Mouse (Mus musculus) midbrain, embryonic 14.5 days (tissue): ENCODE measurements around the gene Asf1a. TPM values are rescaled to one million over a fixed set of nuclear protein-coding genes. Genes with fewer than 3 reads are reported as not detected.
"Not testable (repeated sequence)": the region's sequence is repeated elsewhere in the genome, so short reads cannot be mapped to it uniquely, and the experiment has no call there.

Experiments used
- ATAC-seq: fragments of 200-750 bp; cut with Nextera tagmentation; 2 replicates; pipeline ENCODE4 v1.8.0; 2017; ENCODE audit warnings: moderate number of reproducible peaks, moderate library complexity; ENCODE audit not compliant: low FRiP score, low TSS enrichment
- DNase-seq: peaks from one replicate; pipeline ENCODE4 v3.0.0-alpha.2; 2015
- H3K27ac ChIP-seq: fragments of 300-500 bp; sonication (generic); replicated peaks from 2 replicates; pipeline ENCODE4 v1.5.1; 2014; ENCODE audit warnings: mild to moderate bottlenecking, low read depth, low read length, moderate library complexity
- H3K27me3 ChIP-seq: fragments of 300-500 bp; sonication (generic); 2 replicates; pipeline ENCODE4 v1.6.1; 2014; ENCODE audit warnings: low read length, control low read depth, mixed read lengths; ENCODE audit not compliant: control insufficient read depth, insufficient read depth
- H3K36me3 ChIP-seq: fragments of 300-500 bp; sonication (generic); 2 replicates; pipeline ENCODE4 v1.6.1; 2014; ENCODE audit warnings: low read length, control low read depth; ENCODE audit not compliant: control insufficient read depth, insufficient read depth
- H3K4me1 ChIP-seq: fragments of 300-500 bp; sonication (generic); 2 replicates; pipeline ENCODE4 v1.6.1; 2014; ENCODE audit warnings: mild to moderate bottlenecking, antibody characterized with exemption, low read length, control low read depth; ENCODE audit not compliant: control insufficient read depth, insufficient read depth
- H3K4me2 ChIP-seq: fragments of 300-500 bp; sonication (generic); 2 replicates; pipeline ENCODE4 v1.6.1; 2014; ENCODE audit warnings: mild to moderate bottlenecking, low read length, moderate library complexity
- H3K4me3 ChIP-seq: fragments of 300-500 bp; sonication (generic); replicated peaks from 2 replicates; pipeline ENCODE4 v1.5.1; 2014; ENCODE audit warnings: low read depth, low read length
- H3K9ac ChIP-seq: fragments of 300-500 bp; sonication (generic); replicated peaks from 2 replicates; pipeline ENCODE4 v1.6.1; 2014; ENCODE audit warnings: mild to moderate bottlenecking, low read length, moderate library complexity
- H3K9me3 ChIP-seq: fragments of 300-500 bp; sonication (generic); 2 replicates; pipeline ENCODE4 v1.6.1; 2016; ENCODE audit warnings: low read length, control low read depth, mixed read lengths; ENCODE audit not compliant: control insufficient read depth
- WGBS: fragments of 180-500 bp; shearing (Covaris S2); extraction: QIAGEN DNeasy Blood & Tissue Kit; methylation state at CpG from one replicate; pipeline ENCODE4 v1.1.7; 2014; 5-methylcytosine and 5-hydroxymethylcytosine counted together
- polyA plus RNA-seq: library from polyadenylated mRNA; unstranded; fragments of >200 nt; fragmentation: Nextera tagmentation; extraction: Ambion mirVana; gene quantifications from 2 replicates; pipeline ENCODE4 v1.2.1, GENCODE M21; 2014

The Asf1a gene
- polyA plus RNA-seq, 1 experiment from 2014 or later, result 92.6 TPM

- Histone ChIP-seq H3K27me3 (no peaks in the 10 kb centered on the region), H3K9me3 (no peaks in the 10 kb centered on the region), H3K4me1 (no peaks in the 10 kb centered on the region), H3K27ac (peak overlapping the region; percentile 86), H3K4me3 (peak overlapping the region; percentile 75), H3K9ac (peak overlapping the region; percentile 58), H3K4me2 (peak overlapping the region; percentile 42), H3K36me3 (0 out of 2 replicates have a peak, but pooled peaks cover 5% of the 10 kb centered on the region)
- WGBS, result under 1% methylated on average over 67 of the region's 67 CpGs
- DNase-seq (peak; percentile 97), ATAC-seq (peak; percentile 82)
Measured at GRCm38 (mm10) chr10:53629247-53629917, 32.8 kb downstream of the Asf1a start.

- Histone ChIP-seq H3K4me1 (no peaks in the 10 kb centered on the region), H3K27ac (peak overlapping the region; percentile 86), H3K9ac (peak overlapping the region; percentile 58), H3K4me2 (peak overlapping the region; percentile 42), H3K9me3 (no peaks in the 10 kb centered on the region), H3K27me3 (no peaks in the 10 kb centered on the region), H3K4me3 (peak overlapping the region; percentile 75), H3K36me3 (0 out of 2 replicates have a peak, but pooled peaks cover 5% of the 10 kb centered on the region)
- under 1% methylated on average over 35 of the region's 35 CpGs for WGBS
- ATAC-seq, result peak; percentile 96
- DNase-seq, result peak; percentile 98
Measured at GRCm38 (mm10) chr10:53629918-53630250, 33.3 kb downstream of the Asf1a start.

- not testable (repeated sequence) for H3K4me1 ChIP-seq, H3K27me3 ChIP-seq, H3K36me3 ChIP-seq, ATAC-seq, H3K9me3 ChIP-seq, DNase-seq
- Histone ChIP-seq H3K4me3 (peak within 1 kb of the TSS; percentile 75), H3K4me2 (peak within 1 kb of the TSS; percentile 42), H3K9ac (peak within 1 kb of the TSS; percentile 58), H3K27ac (peak within 1 kb of the TSS; percentile 86)
- 54% methylated on average over 10 of the region's 10 CpGs for WGBS
Measured at GRCm38 (mm10) chr10:53630339-53630738, 33.8 kb downstream of the Asf1a start, which contains the start of gene Mcm9. TSS of gene Mcm9 (minus strand) at chr10:53630439.

GRCm38 (mm10) chr10:53634160-53634559, 37.6 kb downstream of the Asf1a start:
- 73% methylated on average over 10 of the region's 10 CpGs for WGBS
- Histone ChIP-seq H3K27ac (no peak overlapping the region), H3K4me3 (no peak overlapping the region), H3K9me3 (no peaks in the 10 kb centered on the region), H3K27me3 (no peaks in the 10 kb centered on the region), H3K36me3 (no peaks in the 10 kb centered on the region), H3K9ac (no peak overlapping the region), H3K4me2 (no peak overlapping the region), H3K4me1 (no peaks in the 10 kb centered on the region)
- DNase-seq (no peak), ATAC-seq (no peak)

- no peak overlapping the region for H3K9ac ChIP-seq
- no peaks in the 10 kb centered on the region for H3K27me3 ChIP-seq
- H3K9me3 ChIP-seq, result no peaks in the 10 kb centered on the region
- ATAC-seq (no peak), DNase-seq (no peak)
- H3K4me1 ChIP-seq, result no peaks in the 10 kb centered on the region
- WGBS, result 90% methylated on average over 13 of the region's 13 CpGs
- no peak overlapping the region for H3K4me3 ChIP-seq
- H3K36me3 ChIP-seq, result no peaks in the 10 kb centered on the region
- no peak overlapping the region for H3K4me2 ChIP-seq
- H3K27ac ChIP-seq, result no peak overlapping the region
Measured at GRCm38 (mm10) chr10:53635246-53635971, 38.9 kb downstream of the Asf1a start.

- no peaks in the 10 kb centered on the region for H3K4me1 ChIP-seq
- no peak overlapping the region for H3K4me3 ChIP-seq
- H3K9ac ChIP-seq, result no peak overlapping the region
- H3K27me3 ChIP-seq, result no peaks in the 10 kb centered on the region
- peak; percentile 85 for DNase-seq
- no peak overlapping the region for H3K4me2 ChIP-seq
- peak; percentile 72; the same call in 1 of the 2 replicates for ATAC-seq
- H3K9me3 ChIP-seq, result no peaks in the 10 kb centered on the region
- no peak overlapping the region for H3K27ac ChIP-seq
- H3K36me3 ChIP-seq, result no peaks in the 10 kb centered on the region
Measured at GRCm38 (mm10) chr10:53641507-53641906, 45.0 kb downstream of the Asf1a start.

GRCm38 (mm10) chr10:53650683-53651082, 54.1 kb downstream of the Asf1a start:
- Histone ChIP-seq H3K27ac (no peak overlapping the region), H3K4me2 (no peak overlapping the region), H3K4me3 (no peak overlapping the region), H3K36me3 (peaks cover 11% of the 10 kb centered on the region; the same call in 1 of the 2 replicates), H3K4me1 (no peaks in the 10 kb centered on the region), H3K9ac (no peak overlapping the region), H3K9me3 (no peaks in the 10 kb centered on the region), H3K27me3 (no peaks in the 10 kb centered on the region)
- DNase-seq (no peak), ATAC-seq (no peak)
- WGBS, result 81% methylated on average over 2 of the region's 2 CpGs

- H3K9ac ChIP-seq, H3K4me2 ChIP-seq, H3K4me1 ChIP-seq, H3K27me3 ChIP-seq, H3K4me3 ChIP-seq, DNase-seq, H3K9me3 ChIP-seq, H3K36me3 ChIP-seq, ATAC-seq, H3K27ac ChIP-seq: not testable (repeated sequence)
- WGBS, result 86% methylated on average over 5 of the region's 5 CpGs
Measured at GRCm38 (mm10) chr10:53654239-53654638, 57.7 kb downstream of the Asf1a start.
